Mouse (Mus musculus): ENCODE results near the gene Nlrp9c. TPM values are rescaled to one million over a fixed set of nuclear protein-coding genes. Genes with fewer than 3 reads are reported as not detected.
"Not testable (repeated sequence)": the region's sequence is repeated elsewhere in the genome, so short reads cannot be mapped to it uniquely, and the experiment has no call there.

The Nlrp9c gene
- polyA plus RNA-seq, 1 experiment: not detected

GRCm38 (mm10) chr7:26320361-26320760 is 83.1 kb downstream of the Nlrp9c start:
- H3K27me3 ChIP-seq (ENCODE audit: control insufficient read depth, insufficient read depth, low read length, poor library complexity, severe bottlenecking); H3K9me3 ChIP-seq (replicated peaks; ENCODE audit: control insufficient read depth, insufficient read depth, low read length, poor library complexity, severe bottlenecking); H3K9ac ChIP-seq (ENCODE audit: low read depth, poor library complexity, severe bottlenecking); H3K4me3 ChIP-seq (ENCODE audit: low read depth, low read length); H3K4me1 ChIP-seq (ENCODE audit: control insufficient read depth, insufficient read depth, low read length); H3K27ac ChIP-seq (ENCODE audit: insufficient read depth, low read length); H3K36me3 ChIP-seq (ENCODE audit: control insufficient read depth, insufficient read depth, low read length, poor library complexity, severe bottlenecking): not testable (repeated sequence)
- peak; percentile 16 for TF ChIP-seq CTCF (IDR thresholded peaks at IDR 0.05; ENCODE audit: low read depth, low read length)

- H3K4me1 ChIP-seq (ENCODE audit: control insufficient read depth, insufficient read depth, low read length); H3K27ac ChIP-seq (ENCODE audit: insufficient read depth, low read length); H3K27me3 ChIP-seq (ENCODE audit: control insufficient read depth, insufficient read depth, low read length, poor library complexity, severe bottlenecking); H3K9me3 ChIP-seq (replicated peaks; ENCODE audit: control insufficient read depth, insufficient read depth, low read length, poor library complexity, severe bottlenecking); H3K9ac ChIP-seq (ENCODE audit: low read depth, poor library complexity, severe bottlenecking); H3K4me3 ChIP-seq (ENCODE audit: low read depth, low read length); H3K36me3 ChIP-seq (ENCODE audit: control insufficient read depth, insufficient read depth, low read length, poor library complexity, severe bottlenecking): not testable (repeated sequence)
Observed at GRCm38 (mm10) chr7:26315809-26316208, 87.7 kb downstream of the Nlrp9c start.

- H3K9me3 ChIP-seq (replicated peaks; ENCODE audit: control insufficient read depth, insufficient read depth, low read length, poor library complexity, severe bottlenecking): not testable (repeated sequence)
Observed at GRCm38 (mm10) chr7:26315194-26315593, 88.3 kb downstream of the Nlrp9c start.

GRCm38 (mm10) chr7:26311786-26312185 is 91.7 kb downstream of the Nlrp9c start:
- not testable (repeated sequence) for H3K36me3 ChIP-seq (ENCODE audit: control insufficient read depth, insufficient read depth, low read length, poor library complexity, severe bottlenecking); H3K27me3 ChIP-seq (ENCODE audit: control insufficient read depth, insufficient read depth, low read length, poor library complexity, severe bottlenecking); H3K4me1 ChIP-seq (ENCODE audit: control insufficient read depth, insufficient read depth, low read length); H3K9me3 ChIP-seq (replicated peaks; ENCODE audit: control insufficient read depth, insufficient read depth, low read length, poor library complexity, severe bottlenecking); H3K4me3 ChIP-seq (ENCODE audit: low read depth, low read length); H3K9ac ChIP-seq (ENCODE audit: low read depth, poor library complexity, severe bottlenecking); H3K27ac ChIP-seq (ENCODE audit: insufficient read depth, low read length)

More at GRCm38 (mm10) chr7:26315194-26315593, 88.3 kb downstream of the Nlrp9c start:
- not testable (repeated sequence) for H3K27me3 ChIP-seq (ENCODE audit: control insufficient read depth, insufficient read depth, low read length, poor library complexity, severe bottlenecking); H3K9ac ChIP-seq (ENCODE audit: low read depth, poor library complexity, severe bottlenecking); H3K4me3 ChIP-seq (ENCODE audit: low read depth, low read length); H3K4me1 ChIP-seq (ENCODE audit: control insufficient read depth, insufficient read depth, low read length); H3K27ac ChIP-seq (ENCODE audit: insufficient read depth, low read length); H3K36me3 ChIP-seq (ENCODE audit: control insufficient read depth, insufficient read depth, low read length, poor library complexity, severe bottlenecking)

GRCm38 (mm10) chr7:26306926-26307325 is 96.6 kb downstream of the Nlrp9c start, which contains the start of gene Cyp2a4:
Cyp2a4 (plus strand) TSS chr7:26307169.
- not testable (repeated sequence) for H3K9me3 ChIP-seq (replicated peaks; ENCODE audit: control insufficient read depth, insufficient read depth, low read length, poor library complexity, severe bottlenecking); H3K27ac ChIP-seq (ENCODE audit: insufficient read depth, low read length); H3K4me3 ChIP-seq (ENCODE audit: low read depth, low read length); H3K36me3 ChIP-seq (ENCODE audit: control insufficient read depth, insufficient read depth, low read length, poor library complexity, severe bottlenecking); H3K9ac ChIP-seq (ENCODE audit: low read depth, poor library complexity, severe bottlenecking); H3K27me3 ChIP-seq (ENCODE audit: control insufficient read depth, insufficient read depth, low read length, poor library complexity, severe bottlenecking); H3K4me1 ChIP-seq (ENCODE audit: control insufficient read depth, insufficient read depth, low read length)

- not testable (repeated sequence) for H3K9ac ChIP-seq (ENCODE audit: low read depth, poor library complexity, severe bottlenecking); H3K27ac ChIP-seq (ENCODE audit: insufficient read depth, low read length); H3K27me3 ChIP-seq (ENCODE audit: control insufficient read depth, insufficient read depth, low read length, poor library complexity, severe bottlenecking); H3K9me3 ChIP-seq (replicated peaks; ENCODE audit: control insufficient read depth, insufficient read depth, low read length, poor library complexity, severe bottlenecking); H3K36me3 ChIP-seq (ENCODE audit: control insufficient read depth, insufficient read depth, low read length, poor library complexity, severe bottlenecking); H3K4me1 ChIP-seq (ENCODE audit: control insufficient read depth, insufficient read depth, low read length); H3K4me3 ChIP-seq (ENCODE audit: low read depth, low read length)
Observed at GRCm38 (mm10) chr7:26303429-26304166, 99.9 kb downstream of the Nlrp9c start.

Other genes starting within 250 kb of the Nlrp9c start
- not detected in 2 replicates for gene Cyp2b9, start 230.3 kb downstream of the Nlrp9c start, polyA plus RNA-seq (2011; ENCODE audit: insufficient read depth, insufficient read length, low read depth, missing spikeins)
- gene Vmn1r184, start 143.4 kb downstream of the Nlrp9c start, polyA plus RNA-seq (2011; ENCODE audit: insufficient read depth, insufficient read length, low read depth, missing spikeins): not detected in 2 replicates
- not detected in 2 replicates for gene Cyp2a4, start 96.5 kb downstream of the Nlrp9c start, polyA plus RNA-seq (2011; ENCODE audit: insufficient read depth, insufficient read length, low read depth, missing spikeins)
- 0.30 TPM in 1 of 2 replicates, not detected in the other for gene Nlrp4a, start 31.4 kb upstream of the Nlrp9c start, polyA plus RNA-seq (2011; ENCODE audit: insufficient read depth, insufficient read length, low read depth, missing spikeins)
- not detected in 2 replicates for gene Nlrp9a, start 131.3 kb upstream of the Nlrp9c start, polyA plus RNA-seq (2011; ENCODE audit: insufficient read depth, insufficient read length, low read depth, missing spikeins)
- gene Vmn1r185, start 214.8 kb upstream of the Nlrp9c start, polyA plus RNA-seq (2011; ENCODE audit: insufficient read depth, insufficient read length, low read depth, missing spikeins): not detected in 2 replicates